Mouse (Mus musculus): ENCODE data around the gene Frmd8. TPM values are rescaled to one million over a fixed set of nuclear protein-coding genes. Genes with fewer than 3 reads are reported as not detected.

The Frmd8 gene
- total RNA-seq, 2 experiments from 2014 or later, result 19.0 to 20.5 TPM

DNA sequence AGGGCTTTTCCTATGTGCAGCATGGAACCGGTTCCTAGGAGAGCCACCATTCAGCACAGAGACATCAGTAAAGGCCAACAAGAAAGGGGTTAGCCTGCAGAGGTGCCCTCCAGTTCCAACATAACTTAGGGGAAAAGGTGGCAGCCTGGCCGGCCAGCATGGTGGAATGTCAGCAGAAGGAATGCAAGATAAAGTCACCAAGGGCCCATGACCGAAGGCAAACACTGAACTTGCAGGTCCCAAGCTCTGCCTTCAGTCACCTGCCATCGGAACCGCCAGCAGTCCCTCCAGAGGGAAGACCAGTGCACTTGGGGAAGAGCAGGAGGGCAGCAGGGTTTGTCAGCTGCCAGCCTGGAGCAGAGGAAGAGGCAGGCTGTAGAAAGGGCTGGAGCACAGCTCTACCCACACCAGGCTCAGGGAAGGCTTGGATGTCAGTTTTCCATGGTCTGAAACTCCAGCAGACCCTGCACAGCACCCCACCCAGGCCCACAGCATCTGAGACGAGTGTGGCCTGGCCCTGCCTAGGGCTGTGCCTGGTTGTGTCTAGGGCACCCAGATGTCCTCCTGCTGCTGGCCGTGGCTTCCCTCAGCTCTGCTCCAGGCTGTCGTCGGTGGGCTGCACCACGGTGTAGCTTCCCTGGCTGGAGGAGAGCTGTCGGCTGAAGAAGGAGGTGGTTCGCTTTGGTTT lies 22.9 kb downstream of the Frmd8 start:
- intact Hi-C loops (cut with DNase I), result loop anchor here (5.0 kb wide), 1 partner anchor 160 kb away; no protein-coding TSS in a partner anchor
- DNase-seq, result peak; percentile 30 to 51

DNA sequence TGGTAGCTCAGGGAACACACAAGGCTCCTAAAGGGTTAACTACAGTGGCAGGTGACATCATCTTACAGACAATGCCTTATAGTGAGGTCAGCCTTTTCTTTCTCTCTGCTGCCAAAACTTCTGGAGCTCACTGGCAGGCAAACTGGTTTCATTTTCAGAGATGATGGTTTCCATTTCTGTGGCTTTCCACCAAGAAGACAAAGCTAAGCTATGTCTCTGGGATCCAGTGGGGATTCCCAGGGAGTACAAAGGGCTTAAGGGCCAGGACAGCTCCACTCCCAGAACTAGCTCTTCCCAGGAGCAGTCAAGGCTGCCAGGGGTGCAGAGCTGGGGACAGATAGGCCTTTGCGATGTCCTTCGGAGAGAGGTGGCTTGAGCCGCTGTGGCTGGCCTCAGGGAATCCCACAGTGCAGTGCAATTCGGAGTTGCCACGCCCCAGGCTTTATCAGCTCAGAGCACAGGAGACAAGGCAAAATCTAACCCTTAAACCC lies 23.5 kb downstream of the Frmd8 start:
- intact Hi-C loops (cut with DNase I), result loop anchor here (5.0 kb wide), 1 partner anchor 159 kb away; no protein-coding TSS in a partner anchor

DNA sequence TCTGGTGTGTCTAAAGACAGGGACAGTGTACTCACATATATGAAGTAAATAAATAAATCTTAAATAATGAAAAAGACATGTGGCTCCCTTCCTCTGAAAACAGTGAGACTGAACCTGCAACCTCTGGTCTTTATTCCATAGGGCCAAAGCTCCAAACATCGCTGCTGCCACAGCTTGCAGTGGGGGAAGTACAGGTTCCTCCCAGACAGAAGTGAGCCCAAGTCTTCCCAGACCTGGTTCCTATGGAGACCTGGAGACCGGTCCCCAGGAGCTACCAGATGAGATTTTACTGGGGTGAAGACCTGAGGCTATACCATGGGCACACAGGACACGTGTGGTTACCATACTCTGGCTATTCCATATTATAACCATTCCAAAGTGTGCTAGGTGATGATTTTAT lies 24.2 kb downstream of the Frmd8 start:
- DNase-seq, result no peak
- intact Hi-C loops (cut with DNase I), result loop anchor here (1.0 to 5.0 kb wide), 3 partner anchors 26 to 159 kb away; partner anchors contain the start of gene Slc25a45

More for the DNA sequence above, 23.5 kb downstream of the Frmd8 start:
- DNase-seq, result peak; percentile 62 to 66

DNA sequence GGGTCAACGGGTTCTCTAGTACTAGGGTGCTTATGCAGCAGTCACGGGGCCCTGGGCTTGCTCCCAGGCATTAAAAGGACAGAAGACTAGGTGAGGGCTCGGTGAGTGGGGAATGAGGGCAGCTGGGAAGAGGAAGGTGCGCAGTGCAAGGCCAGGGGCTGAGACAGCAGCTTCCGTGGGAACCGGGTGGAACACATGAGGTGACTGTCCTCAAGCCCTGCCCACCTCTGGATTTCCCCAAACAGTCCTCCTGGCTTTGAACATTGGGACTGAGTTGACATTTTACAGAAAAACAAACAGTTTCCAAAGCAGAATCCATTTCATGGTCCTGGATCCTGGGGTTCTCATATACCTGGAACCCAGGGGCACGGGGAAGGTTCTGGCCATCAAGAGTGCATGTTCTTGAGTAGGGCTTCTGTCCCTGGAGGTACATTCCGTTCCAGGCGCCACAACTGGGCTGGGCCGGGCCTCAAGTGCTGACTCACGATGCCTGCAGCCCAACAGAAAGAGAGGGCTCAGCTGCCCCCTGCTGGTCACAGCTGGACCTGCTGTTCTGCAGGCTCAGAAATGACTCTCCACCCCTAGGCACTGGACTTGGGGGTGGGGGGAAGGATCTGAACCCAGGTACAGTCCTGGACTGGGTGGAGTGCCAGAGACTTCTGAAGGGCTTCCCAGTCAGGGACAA lies 25.1 kb downstream of the Frmd8 start:
- intact Hi-C loops (cut with DNase I), result loop anchor here (1.0 to 5.0 kb wide), 4 partner anchors 27 to 158 kb away; partner anchors contain the start of gene Slc25a45
- DNase-seq, result peak; percentile 96 to 97

DNA sequence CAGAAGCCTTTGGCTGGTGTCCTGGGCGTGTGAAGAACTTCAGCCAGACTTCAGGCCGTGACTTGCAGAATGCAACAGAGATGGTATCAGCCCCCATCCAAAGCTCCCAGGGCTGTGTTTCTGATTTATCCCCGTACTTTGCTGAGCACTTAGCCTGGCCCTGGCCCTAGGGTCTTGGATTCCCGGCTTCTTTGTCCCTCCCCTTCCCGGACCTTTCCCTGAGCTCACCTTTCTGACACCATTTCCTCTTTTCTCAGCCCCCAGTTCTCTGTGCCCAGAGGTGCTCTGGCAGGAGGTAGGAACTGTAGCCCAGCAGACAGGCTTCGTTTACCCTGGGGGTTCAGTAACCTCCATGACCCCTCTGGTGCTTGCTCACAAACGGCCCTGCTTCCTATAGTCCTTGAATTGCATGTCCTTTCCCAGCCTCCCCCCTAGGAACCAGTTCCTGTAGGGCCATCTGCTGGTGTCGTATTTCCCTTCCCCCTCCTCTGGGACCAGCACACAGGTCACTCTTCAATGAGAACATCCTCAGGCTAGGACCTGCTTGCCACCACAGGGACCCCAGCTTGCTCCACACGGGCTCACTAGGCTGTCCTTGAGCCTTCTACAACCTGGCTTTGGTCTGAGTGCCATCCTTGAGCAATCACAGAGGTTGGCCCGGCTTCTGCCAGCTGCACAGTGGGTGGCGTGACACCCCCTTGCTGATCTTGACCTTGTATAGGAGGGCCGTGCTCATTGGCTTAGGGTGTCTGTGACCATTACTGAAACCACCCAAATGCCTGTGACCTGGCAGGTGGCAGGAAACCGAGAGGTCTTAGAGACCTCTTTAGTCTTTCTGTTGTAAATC lies 26.0 kb downstream of the Frmd8 start:
- DNase-seq, result peak; percentile 74
- intact Hi-C loops (cut with DNase I), result loop anchor here (2.0 kb wide), 1 partner anchor 30 kb away; no protein-coding TSS in a partner anchor

DNA sequence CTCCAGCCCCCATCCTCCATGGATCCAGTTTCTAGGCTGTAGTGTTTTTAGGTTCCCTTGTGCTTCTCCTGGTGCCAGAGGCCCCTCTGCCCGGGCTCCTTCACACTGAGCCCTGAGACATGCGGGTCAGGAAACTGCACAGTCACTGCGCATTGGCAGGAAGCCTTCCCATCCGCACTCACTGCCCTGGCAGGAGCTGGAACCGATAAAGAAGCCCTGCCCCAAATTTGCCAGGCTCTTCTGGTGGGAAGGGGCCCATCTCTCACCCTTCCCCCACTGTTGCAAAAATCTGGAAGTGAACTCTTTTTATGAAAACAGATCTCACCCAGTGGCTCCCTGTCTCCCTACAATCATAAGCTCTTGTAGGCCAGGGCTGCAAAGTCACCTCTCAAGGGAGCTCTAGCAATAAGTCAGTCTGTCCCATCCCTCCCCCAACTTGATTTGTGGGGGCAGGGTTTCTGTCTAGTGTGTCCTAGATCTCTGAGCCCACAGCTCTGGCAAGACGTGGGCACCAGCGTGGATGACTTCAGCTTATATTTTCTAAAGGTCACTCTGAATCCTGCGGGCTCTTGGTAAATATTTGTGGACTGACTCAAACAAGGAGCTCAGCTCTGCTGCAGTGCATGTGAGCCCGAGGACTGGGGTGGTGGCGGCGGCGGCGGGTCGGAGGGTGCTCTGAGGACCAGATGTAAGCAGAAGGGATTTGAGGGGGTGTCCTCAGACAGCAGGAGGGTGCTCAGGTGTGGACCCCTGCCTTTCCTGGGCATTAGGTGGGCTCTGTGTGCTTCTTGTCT lies 26.8 kb downstream of the Frmd8 start:
- DNase-seq, result peak; percentile 83 to 87
- intact Hi-C loops (cut with DNase I), result loop anchor here (2.0 kb wide), 1 partner anchor 29 kb away; no protein-coding TSS in a partner anchor

DNA sequence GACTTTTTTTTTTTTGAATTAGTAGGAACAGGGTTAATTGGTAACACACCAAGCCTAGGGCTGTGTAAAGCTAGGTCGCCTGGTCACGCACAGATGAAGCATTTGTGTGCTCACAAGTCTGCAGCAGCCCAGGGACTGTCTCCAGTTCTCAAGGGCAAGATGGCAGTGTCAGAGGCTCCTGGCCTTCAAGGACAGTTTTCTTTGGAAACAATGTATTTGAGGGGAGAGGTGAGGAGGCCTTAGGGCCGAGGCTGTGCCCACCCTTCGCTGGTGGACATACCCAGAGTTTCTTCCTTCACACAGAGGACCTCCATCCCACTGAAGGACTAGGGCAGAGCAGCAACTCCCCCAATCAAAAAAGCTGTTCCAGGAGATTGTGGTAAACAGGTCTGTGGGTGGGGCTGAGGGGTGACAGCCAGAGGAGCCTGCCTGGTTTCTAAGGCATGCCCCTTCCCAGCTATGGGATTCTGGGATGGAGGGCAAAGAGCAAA lies 27.7 kb downstream of the Frmd8 start:
- intact Hi-C loops (cut with DNase I), result no loop called here
- peak; percentile 47 to 57 for DNase-seq

DNA sequence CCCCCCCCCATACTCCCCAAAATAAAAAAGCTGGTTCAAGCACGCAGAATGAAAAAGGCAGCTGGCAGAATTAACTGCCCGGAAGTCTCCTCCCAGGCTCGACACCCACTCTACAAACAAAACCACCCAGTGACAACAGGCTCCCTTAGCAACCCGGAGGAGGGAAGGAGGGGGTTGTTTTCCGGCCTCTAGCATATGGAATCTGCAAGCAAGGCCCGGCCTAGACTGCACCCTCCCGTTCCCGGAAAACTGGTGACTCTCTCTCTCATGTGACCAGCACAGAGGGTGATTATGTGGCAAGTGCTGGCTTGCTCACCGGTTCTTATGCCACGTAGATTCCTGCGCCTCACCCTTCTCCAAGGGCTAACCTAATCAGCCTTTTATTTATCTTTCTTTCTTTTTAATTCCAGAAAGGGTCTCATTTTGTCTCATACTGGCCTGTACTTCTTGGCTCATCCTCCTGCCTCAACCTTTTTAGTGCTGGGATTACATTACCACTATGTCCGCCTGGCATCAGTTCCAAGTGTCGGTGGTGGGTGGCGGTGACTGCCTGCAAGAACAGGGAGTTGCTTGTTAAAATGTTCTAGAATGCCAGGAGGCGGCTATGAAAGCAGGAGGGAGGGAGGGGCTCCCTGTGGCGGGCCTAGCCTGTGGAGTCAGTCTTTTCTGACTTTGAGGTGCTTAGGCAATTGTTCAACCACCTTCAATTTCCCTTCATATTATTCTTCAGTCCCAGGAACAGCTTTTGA lies 28.3 kb downstream of the Frmd8 start:
- intact Hi-C loops (cut with DNase I), result loop anchor here (1.0 kb wide), 1 partner anchor 44 kb away; no protein-coding TSS in a partner anchor
- DNase-seq, result peak; percentile 91 to 95

DNA sequence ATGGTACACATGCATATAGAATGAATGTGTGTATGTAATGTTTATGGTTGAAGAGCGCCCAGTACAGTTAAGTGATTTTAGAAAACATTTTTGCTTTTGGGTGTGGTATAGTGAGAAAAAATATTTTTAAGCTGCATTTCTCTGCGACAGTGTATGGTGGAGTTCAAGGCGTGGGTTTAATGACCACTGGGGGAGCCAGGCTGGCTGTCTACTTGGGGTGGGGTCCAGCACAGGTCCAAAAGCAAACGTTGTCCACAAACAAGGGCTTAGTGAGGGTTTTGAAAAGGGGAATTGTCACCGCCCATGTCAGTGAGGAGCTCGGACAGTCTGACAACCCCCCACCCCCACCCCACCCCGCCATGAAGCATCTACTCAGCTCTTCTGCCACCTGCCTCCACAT lies 28.9 kb downstream of the Frmd8 start:
- intact Hi-C loops (cut with DNase I), result loop anchor here (1.0 kb wide), 1 partner anchor 44 kb away; no protein-coding TSS in a partner anchor
- DNase-seq, result peak; percentile 58 to 63

DNA sequence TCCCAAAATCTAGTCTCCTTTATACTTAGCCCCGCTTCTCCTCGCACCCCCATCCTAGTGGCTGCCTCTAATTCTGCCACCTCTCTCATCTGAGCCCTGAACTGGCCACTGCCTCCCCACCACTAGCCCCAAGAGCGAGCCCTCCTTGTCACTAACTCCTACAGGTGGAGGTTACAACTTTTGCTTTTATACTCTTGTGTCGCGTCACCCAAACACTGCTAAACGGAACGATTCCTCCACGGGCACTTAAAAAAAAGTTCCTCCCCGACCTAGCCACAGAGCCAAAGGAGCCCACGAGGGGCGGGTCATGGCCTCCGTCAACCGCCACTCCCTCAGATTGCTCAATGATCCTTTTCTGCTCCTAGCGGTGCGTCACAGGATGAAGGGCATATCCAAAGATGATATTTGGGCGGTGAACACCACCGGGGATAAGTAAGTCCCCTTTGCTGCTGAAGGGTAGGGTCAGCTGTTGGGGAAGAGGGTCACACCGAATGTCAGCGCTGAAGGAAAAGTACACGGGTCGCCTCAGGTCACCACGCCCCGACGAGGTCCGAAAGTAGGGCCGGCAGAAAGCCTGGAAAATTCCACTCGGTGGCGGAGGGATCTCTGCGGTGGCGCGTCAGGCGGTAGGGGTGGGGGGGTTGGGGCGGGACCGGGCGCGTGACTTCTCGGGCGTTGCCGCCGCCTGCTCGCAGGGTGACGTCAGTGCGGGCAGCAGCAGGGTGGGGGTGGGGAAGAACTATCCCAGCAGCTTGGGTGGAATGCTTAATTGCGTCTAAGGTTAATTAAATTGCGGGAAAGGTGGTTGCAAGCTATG lies 29.5 kb downstream of the Frmd8 start:
- peak; percentile 98 for DNase-seq
- intact Hi-C loops (cut with DNase I), result loop anchor here (1.0 kb wide), 1 partner anchor 43 kb away; no protein-coding TSS in a partner anchor

DNA sequence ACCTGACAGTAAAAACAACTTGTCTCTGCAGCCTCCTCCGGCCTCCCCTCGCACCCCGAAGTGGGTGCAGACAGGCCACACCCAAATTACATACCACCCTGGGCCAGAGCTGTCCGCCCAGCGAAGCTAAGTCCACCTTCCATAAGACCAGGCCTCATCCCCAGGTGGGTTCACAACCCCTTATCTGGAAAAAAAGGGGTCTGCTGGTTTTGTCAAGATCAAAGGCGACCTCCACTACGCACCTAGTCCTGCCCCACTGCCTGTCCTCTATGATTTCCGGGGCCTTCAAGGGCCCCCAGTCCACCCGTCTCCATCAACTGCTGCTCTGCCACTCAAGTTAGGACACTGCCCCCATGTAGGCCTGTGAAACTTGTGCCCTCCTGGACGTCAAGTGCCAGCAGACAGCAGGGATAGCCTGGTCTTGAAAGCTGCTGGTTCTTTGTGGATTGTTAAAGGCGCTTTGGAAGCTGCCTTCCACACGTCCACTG lies 30.2 kb downstream of the Frmd8 start:
- no peak for DNase-seq
- intact Hi-C loops (cut with DNase I), result no loop called here

DNA sequence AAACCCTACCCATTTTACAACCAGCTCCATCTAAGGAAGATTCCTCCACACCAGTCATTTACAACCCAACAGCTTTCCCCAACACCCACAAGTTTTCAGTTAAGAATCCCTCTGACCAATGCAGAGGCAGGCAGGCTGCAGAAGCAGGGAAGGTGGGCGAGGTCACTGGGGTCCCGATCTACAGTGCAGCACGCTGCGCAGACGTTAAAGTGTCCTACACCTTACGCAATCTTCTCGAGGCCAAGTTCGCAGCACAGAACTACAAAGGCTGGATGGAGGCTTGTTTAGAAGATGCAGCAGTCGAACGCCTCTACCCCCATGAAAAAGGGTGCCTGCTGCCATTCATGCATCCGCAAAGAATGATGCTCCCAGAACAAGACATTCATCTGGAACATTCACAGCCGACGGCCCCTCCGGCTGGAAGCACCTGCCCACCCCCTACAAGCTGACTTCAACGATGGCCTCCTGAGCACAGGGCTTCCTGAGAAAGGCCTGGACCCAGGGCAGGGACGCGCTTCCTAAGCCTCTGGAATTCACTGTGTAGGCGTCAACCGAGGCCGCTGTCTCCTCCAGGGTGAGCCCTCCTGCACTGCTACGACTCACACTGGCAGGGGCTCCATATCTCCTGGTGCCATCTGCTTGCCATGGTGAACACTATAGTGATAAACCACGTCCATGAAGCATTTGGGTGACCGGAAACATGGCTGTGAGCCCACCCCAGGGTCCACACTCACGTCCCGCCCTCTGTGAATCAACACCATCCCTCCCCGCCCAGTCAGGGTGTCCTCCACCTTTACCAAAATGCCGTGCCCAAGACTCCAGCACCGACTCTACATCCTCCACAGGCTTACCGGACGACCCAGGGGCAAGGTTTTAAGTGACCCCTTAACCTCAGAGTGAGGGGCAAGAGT lies 31.0 kb downstream of the Frmd8 start:
- intact Hi-C loops (cut with DNase I), result no loop called here
- peak; percentile 59 to 63 for DNase-seq

DNA sequence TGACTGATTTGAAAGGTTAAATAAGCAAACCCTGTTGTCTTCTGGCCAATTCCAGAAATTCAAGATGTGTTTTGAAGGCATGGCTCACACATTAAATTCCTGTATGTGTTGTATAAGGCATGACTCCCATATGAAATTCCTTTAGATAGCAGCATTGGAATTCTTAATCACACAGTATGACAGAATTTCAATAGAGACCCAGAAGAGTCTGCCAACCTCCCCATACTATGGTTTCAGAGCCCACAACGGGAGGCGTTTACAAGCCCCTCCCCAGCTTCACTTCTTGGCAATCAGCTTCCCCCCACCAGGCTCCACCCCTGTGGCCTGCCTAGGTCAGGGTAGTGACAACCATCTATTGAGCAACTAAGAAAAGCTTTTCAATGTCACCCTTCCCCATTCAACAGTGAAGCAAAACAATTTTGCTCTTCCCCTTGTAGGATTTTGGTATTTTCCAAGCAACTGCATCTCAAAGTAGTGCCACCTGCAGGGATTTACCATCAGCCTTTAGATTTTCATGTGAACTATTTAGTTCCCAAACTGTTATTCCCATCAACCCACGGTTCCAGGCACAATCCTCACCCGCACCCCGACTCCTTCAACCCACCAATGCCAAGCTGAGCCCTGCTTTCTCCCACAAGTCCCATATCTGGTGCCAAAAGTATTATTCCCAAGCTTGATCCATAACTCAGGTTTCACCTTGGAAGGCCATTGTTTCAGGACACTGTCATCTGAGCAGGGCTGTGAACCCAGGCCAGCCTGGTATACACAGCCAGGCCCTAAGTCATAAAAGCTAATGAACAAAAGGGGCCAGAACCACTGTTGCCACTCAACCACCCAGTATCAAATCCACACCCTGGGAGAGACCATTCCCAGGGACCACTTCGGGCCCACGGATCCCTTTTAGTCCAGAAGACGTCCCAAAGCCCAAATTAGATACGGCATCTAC lies 32.0 kb downstream of the Frmd8 start:
- intact Hi-C loops (cut with DNase I), result no loop called here
- peak; percentile 56 to 60 for DNase-seq

DNA sequence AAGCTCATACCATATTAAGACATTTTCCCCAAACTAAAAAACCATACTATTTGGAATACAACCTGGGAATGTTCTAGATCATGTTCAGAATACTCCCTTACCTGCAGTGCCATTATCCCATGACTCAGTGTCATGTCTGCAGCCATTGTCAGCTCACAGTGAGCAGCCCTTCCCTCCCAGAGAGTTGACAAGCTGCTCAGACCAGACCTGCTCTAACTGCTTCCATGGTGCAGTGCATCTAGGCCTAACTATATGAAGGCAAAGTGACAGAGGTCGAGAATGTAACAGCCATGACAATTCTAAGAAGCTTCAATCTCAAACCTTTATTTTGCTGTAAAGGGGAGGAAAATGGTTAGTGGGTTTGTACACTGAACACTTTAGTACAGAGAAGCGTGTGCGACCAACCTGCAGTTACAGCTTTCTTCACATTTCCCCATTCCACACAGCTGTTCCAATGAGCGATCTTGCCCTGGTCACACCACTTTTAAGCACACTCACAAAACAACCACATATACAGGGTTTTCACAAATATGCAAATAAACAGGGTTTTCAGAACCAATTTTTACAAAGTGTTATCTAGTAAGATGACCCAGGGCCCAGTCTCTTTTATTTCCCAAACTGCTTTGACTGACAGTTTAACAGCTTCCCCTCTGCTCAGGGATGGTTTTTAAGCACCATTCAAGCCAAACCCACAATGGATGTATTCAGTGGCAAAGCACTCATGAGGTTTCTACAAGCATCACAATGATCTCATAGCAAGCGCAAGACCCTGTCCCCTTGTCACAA lies 32.9 kb downstream of the Frmd8 start:
- intact Hi-C loops (cut with DNase I), result loop anchor here (2.0 kb wide), 1 partner anchor 17 kb away; no protein-coding TSS in a partner anchor
- peak in 1 of 2 experiments; percentile 43 for DNase-seq

All from heart, postnatal 10 days (tissue).